Mouse (Mus musculus) forebrain, embryonic 12.5 days (tissue): ENCODE results near the gene Gfpt2. TPM values are rescaled to one million over a fixed set of nuclear protein-coding genes. Genes with fewer than 3 reads are reported as not detected.

Experiments
- ATAC-seq: fragments of 200-750 bp; cut with Nextera tagmentation; 2 replicates; pipeline ENCODE4 v1.8.0; 2017; ENCODE audit warnings: moderate TSS enrichment; ENCODE audit not compliant: low FRiP score
- H3K27ac ChIP-seq: fragments of 300-500 bp; sonication (generic); 2 replicates; pipeline ENCODE4 v1.5.1; 2016; ENCODE audit warnings: mild to moderate bottlenecking
- H3K27me3 ChIP-seq: fragments of 300-500 bp; sonication (generic); 2 replicates; pipeline ENCODE4 v1.6.1; 2016; ENCODE audit warnings: mild to moderate bottlenecking
- H3K36me3 ChIP-seq: fragments of 300-500 bp; sonication (generic); replicated peaks from 2 replicates; pipeline ENCODE4 v1.6.1; 2016; ENCODE audit warnings: mild to moderate bottlenecking
- H3K4me1 ChIP-seq: fragments of 300-500 bp; sonication (generic); 2 replicates; pipeline ENCODE4 v1.6.1; 2016
- H3K4me2 ChIP-seq: fragments of 300-500 bp; sonication (generic); 2 replicates; pipeline ENCODE4 v1.6.1; 2016; ENCODE audit warnings: mild to moderate bottlenecking, moderate library complexity
- H3K4me3 ChIP-seq: fragments of 300-500 bp; sonication (generic); replicated peaks from 2 replicates; pipeline ENCODE4 v1.5.1; 2016; ENCODE audit warnings: mild to moderate bottlenecking
- H3K9ac ChIP-seq: fragments of 300-500 bp; sonication (generic); 2 replicates; pipeline ENCODE4 v1.6.1; 2016; ENCODE audit warnings: mild to moderate bottlenecking
- H3K9me3 ChIP-seq: fragments of 300-500 bp; sonication (generic); 2 replicates; pipeline ENCODE4 v1.6.1; 2016
- WGBS: fragments of 180-500 bp; shearing (Covaris S2); methylation state at CpG from one replicate; pipeline ENCODE4 v1.1.7; 2016; 5-methylcytosine and 5-hydroxymethylcytosine counted together
- polyA plus RNA-seq: library from polyadenylated mRNA; unstranded; fragments of >200 nt; fragmentation: Nextera tagmentation; extraction: Ambion mirVana; gene quantifications from 2 replicates; pipeline ENCODE4 v1.2.1, GENCODE M21; 2016

Gene Gfpt2
- polyA plus RNA-seq, 1 experiment from 2014 or later, result 10.5 TPM

DNA sequence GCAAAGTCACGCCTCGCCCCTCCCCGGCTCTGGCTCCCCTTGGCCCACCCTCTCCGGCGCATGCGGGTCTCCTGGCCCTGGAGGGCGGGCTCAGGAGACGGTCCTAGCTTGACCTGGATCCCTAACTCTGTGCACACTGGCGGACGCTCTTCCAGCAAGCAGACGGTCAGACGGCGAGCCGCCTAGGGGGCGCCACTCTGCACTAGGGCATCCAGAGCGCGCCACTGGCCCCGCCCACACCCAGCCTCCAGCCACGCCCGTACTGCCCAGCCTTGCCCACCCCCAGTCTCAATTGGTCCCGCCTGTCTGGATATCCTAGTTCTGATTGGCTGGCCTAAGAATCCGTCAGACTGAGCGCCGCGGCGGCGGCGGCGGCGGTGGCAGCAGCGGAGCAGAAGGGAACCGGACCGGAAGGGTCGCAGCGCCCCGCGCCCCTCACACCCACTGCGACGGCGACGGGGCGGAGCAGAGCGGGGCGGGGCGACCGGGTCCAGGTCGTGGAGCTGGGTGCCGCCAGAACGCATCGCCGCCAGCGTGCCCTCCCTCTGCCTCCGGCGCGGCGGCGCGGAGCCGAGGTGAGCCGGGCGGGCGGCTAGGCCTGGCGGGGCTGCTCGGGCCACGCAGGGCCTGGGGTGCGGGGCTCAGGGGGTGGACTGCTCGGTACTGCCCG, 52.6 kb downstream of the Gfpt2 start, which contains the start of gene Mapk9:
TSS of gene Mapk9 (plus strand) at position 351 of the 670 bp plus-strand sequence.
- 0% methylated on average over 53 of the region's 68 CpGs for WGBS
- peak within 1 kb of the TSS; percentile 92 for H3K9ac ChIP-seq
- H3K9me3 ChIP-seq, result no peaks in the 10 kb centered on the region
- peak; percentile 99 for ATAC-seq
- H3K36me3 ChIP-seq, result no peaks in the 10 kb centered on the region
- H3K4me1 ChIP-seq, result peaks cover 22% of the 10 kb centered on the region
- H3K27me3 ChIP-seq, result no peaks in the 10 kb centered on the region
- H3K27ac ChIP-seq, result peak within 1 kb of the TSS; percentile 79
- peak within 1 kb of the TSS; percentile 91 for H3K4me2 ChIP-seq
- peak within 1 kb of the TSS; percentile 91 for H3K4me3 ChIP-seq

- peak overlapping the region; percentile 91 for H3K4me2 ChIP-seq
- H3K9ac ChIP-seq, result peak overlapping the region; percentile 92
- WGBS, result 10% methylated on average over 29 of the region's 29 CpGs
- peak overlapping the region; percentile 79 for H3K27ac ChIP-seq
- no peaks in the 10 kb centered on the region for H3K36me3 ChIP-seq
- no peaks in the 10 kb centered on the region for H3K9me3 ChIP-seq
- peaks cover 22% of the 10 kb centered on the region for H3K4me1 ChIP-seq
- ATAC-seq, result no peak
- peak overlapping the region; percentile 91 for H3K4me3 ChIP-seq
- H3K27me3 ChIP-seq, result no peaks in the 10 kb centered on the region
Observed at GRCm38 (mm10) chr11:49847071-49847810, 53.3 kb downstream of the Gfpt2 start.

DNA sequence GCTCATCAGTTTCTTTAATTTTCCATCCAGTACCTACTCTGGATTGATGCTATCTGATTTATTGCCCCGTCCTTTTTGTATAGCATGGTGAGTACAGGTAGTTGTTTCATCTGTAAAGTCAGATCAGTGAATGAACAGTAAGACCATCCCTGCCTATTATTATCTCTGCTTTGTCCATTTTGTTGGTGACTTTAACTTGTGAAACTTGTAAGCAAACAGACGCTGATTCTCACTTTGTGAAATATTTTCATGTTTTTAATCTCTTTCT, 53.8 kb downstream of the Gfpt2 start:
- no peak overlapping the region for H3K27ac ChIP-seq
- H3K36me3 ChIP-seq, result no peaks in the 10 kb centered on the region
- H3K9me3 ChIP-seq, result no peaks in the 10 kb centered on the region
- H3K4me2 ChIP-seq, result peak overlapping the region; percentile 91
- ATAC-seq, result no peak
- peak overlapping the region; percentile 92; the same call in 1 of the 2 replicates for H3K9ac ChIP-seq
- peak overlapping the region; percentile 91 for H3K4me3 ChIP-seq
- WGBS, result 77% methylated on average over 2 of the region's 2 CpGs
- no peaks in the 10 kb centered on the region for H3K27me3 ChIP-seq
- peaks cover 22% of the 10 kb centered on the region for H3K4me1 ChIP-seq

DNA sequence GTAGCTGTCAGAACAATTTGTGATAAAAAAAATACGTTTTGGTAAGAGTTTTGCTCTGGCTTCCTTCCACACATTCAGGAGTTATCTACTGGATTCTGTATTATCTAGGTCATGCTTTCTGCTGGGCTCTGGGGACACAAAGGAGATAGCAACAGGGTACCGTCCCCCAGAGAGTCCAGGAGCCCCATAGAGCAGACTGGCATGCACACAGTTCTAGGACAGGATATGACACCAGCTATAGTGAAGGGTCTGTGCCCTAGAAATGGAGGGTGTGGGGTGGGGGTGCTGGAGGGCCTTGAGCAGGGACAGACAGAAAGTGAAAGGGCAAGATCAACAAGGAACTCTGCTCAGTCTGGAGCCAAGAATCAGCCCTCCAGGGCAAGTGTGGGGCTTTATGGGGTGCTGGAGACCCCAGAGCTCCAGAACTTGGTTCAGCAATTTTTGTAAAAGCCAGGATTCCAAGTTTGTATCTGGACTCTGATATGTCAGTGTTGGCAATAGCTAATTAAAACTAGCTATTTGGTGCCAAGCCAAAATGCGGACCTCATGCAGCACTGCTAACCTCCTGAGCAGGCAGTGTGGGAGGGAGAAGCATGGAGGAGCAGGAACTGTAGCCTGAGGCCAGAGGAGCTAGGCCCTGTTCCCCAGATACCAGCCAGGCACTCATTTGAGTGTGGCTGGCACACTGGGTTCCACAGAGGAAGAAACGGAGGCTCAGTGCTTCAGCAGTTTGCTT, 54.3 kb downstream of the Gfpt2 start:
- Histone ChIP-seq H3K4me3 (no peak overlapping the region), H3K9ac (peak overlapping the region; percentile 30), H3K27ac (no peak overlapping the region), H3K9me3 (no peaks in the 10 kb centered on the region), H3K4me1 (peaks cover 22% of the 10 kb centered on the region), H3K4me2 (peak overlapping the region; percentile 91), H3K36me3 (no peaks in the 10 kb centered on the region), H3K27me3 (no peaks in the 10 kb centered on the region)
- WGBS, result 78% methylated on average over 4 of the region's 4 CpGs
- no peak for ATAC-seq

DNA sequence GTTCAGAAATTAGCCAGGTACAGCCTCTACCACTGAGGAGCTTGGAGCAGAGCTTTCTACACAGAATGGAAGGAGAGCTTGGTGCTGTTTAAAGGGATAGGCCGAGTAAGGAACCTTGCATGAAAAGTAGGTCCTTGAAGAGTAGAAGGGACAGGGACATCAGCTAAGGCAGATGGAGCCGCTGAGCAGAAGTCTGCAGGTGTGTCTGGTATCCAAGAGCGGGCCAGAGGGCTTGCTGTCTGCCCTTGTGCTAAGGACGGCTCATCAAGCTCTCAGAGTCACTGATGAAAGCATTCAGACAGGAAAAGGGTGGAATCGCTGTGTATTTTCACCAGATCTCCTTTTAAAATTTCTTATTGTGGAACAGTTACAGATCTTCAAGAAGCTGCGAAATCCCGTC, 56.4 kb downstream of the Gfpt2 start:
- WGBS, result 93% methylated on average over 7 of the region's 7 CpGs
- peaks cover 8% of the 10 kb centered on the region; the same call in 1 of the 2 replicates for H3K36me3 ChIP-seq
- peaks cover 22% of the 10 kb centered on the region for H3K4me1 ChIP-seq
- no peak for ATAC-seq
- no peak overlapping the region for H3K4me3 ChIP-seq
- no peaks in the 10 kb centered on the region for H3K9me3 ChIP-seq
- H3K9ac ChIP-seq, result no peak overlapping the region
- H3K27ac ChIP-seq, result no peak overlapping the region
- no peaks in the 10 kb centered on the region for H3K27me3 ChIP-seq
- H3K4me2 ChIP-seq, result no peak overlapping the region

DNA sequence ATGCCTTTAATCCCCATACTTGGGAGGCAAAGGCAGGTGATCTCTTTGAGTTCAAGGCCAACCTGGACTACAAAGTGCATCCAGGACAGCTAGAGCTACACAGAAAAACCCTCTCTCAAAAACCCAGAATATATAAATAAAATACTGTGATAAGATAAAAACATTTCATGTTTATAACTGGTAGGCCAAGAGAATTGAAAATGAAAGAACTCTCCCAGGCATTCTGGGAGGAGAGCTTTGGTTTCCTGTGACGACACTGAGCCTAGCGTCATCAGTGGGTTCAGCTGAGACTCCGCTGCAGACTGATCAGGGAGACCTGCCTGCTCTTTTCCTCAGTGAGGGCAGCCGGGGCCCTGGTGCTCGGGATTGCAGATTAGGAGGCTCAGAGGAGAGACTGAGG, 61.2 kb downstream of the Gfpt2 start:
- no peaks in the 10 kb centered on the region for H3K9me3 ChIP-seq
- H3K27ac ChIP-seq, result no peak overlapping the region
- peaks cover 9% of the 10 kb centered on the region; the same call in 1 of the 2 replicates for H3K36me3 ChIP-seq
- no peaks in the 10 kb centered on the region; the same call in 1 of the 2 replicates for H3K4me1 ChIP-seq
- ATAC-seq, result no peak
- no peak overlapping the region for H3K4me3 ChIP-seq
- H3K9ac ChIP-seq, result no peak overlapping the region
- no peaks in the 10 kb centered on the region for H3K27me3 ChIP-seq
- WGBS, result 87% methylated on average over 5 of the region's 5 CpGs
- no peak overlapping the region for H3K4me2 ChIP-seq

GRCm38 (mm10) chr11:49861139-49861538, 67.2 kb downstream of the Gfpt2 start:
- no peak for ATAC-seq
- WGBS, result 85% methylated on average over 4 of the region's 4 CpGs
- no peak overlapping the region for H3K4me3 ChIP-seq
- H3K4me1 ChIP-seq, result no peaks in the 10 kb centered on the region
- H3K36me3 ChIP-seq, result no peaks in the 10 kb centered on the region
- H3K4me2 ChIP-seq, result no peak overlapping the region
- H3K27me3 ChIP-seq, result no peaks in the 10 kb centered on the region
- no peak overlapping the region for H3K9ac ChIP-seq
- no peak overlapping the region for H3K27ac ChIP-seq
- no peaks in the 10 kb centered on the region for H3K9me3 ChIP-seq

DNA sequence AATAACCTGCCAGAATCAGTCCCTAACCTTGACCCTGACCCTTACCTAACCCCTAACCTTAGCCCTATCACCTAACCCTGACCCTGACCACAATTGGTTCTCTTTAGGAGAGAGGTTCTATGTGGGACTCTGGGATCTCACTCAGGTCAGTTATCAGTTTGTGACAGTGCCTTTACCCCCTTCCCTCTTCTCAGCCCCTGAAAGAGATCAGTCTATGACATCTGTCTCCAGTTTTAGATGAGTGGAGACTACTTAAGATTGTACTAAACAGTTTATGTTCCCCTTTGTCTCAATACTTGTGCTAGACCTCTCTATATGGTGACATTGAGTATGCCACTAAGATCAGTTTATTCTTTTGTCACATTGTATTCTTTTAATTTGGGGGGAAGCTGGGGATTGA, 69.9 kb downstream of the Gfpt2 start:
- no peak overlapping the region for H3K4me3 ChIP-seq
- H3K9ac ChIP-seq, result no peak overlapping the region
- no peaks in the 10 kb centered on the region for H3K27me3 ChIP-seq
- peaks cover 8% of the 10 kb centered on the region for H3K36me3 ChIP-seq
- no peak overlapping the region for H3K27ac ChIP-seq
- H3K4me1 ChIP-seq, result no peaks in the 10 kb centered on the region
- no peaks in the 10 kb centered on the region for H3K9me3 ChIP-seq
- ATAC-seq, result no peak
- no peak overlapping the region for H3K4me2 ChIP-seq

- Histone ChIP-seq H3K9ac (no peak overlapping the region), H3K36me3 (peaks cover 24% of the 10 kb centered on the region), H3K4me3 (no peak overlapping the region), H3K9me3 (no peaks in the 10 kb centered on the region), H3K27me3 (no peaks in the 10 kb centered on the region), H3K4me2 (no peak overlapping the region), H3K4me1 (no peaks in the 10 kb centered on the region), H3K27ac (no peak overlapping the region)
- 83% methylated on average over 5 of the region's 5 CpGs for WGBS
- no peak for ATAC-seq
Observed at GRCm38 (mm10) chr11:49867320-49867719, 73.3 kb downstream of the Gfpt2 start.

DNA sequence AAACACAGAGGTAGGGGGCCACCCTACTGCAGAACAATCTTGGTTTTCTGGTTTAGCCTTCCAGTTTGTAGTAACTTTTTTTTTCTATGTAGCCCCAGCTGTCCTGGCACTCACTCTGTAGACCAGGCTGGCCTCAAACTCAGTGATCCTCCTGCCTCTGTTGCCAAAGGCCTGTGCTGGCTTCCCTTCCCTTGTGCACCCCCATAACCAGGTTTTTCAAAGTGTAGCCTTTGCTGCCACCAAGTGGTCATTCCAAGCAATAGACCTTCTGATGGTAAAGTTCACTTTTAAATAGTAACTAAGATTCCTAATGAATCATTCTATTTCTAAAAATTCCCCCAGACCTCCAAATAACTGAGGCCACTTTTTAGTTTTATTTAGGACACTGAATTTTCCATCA, 75.8 kb downstream of the Gfpt2 start:
- H3K4me2 ChIP-seq, result no peak overlapping the region
- no peaks in the 10 kb centered on the region for H3K9me3 ChIP-seq
- H3K36me3 ChIP-seq, result peaks cover 36% of the 10 kb centered on the region
- H3K27ac ChIP-seq, result no peak overlapping the region
- ATAC-seq, result peak; percentile 55; the same call in 1 of the 2 replicates
- no peaks in the 10 kb centered on the region for H3K27me3 ChIP-seq
- no peaks in the 10 kb centered on the region for H3K4me1 ChIP-seq
- no peak overlapping the region for H3K4me3 ChIP-seq
- H3K9ac ChIP-seq, result no peak overlapping the region

DNA sequence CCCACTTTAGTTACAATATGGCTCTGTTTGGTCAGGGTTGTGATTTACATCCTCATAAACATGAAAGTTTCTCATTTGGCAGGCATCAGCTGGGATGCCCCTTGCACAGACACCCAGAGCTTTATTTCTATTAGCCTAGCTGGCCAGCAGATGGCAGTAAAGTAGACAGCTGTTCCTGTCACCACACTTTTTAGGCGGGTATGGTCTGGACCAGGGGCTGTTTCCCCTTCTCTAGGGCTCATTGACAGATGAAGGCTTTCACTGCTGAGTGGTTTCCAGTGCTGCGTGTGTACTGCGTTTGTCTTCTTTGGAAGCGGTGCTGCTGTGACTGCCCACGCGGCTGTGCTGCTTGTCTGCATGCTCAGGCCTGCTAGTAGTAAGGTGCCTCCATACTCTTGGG, 77.9 kb downstream of the Gfpt2 start:
- Histone ChIP-seq H3K4me2 (no peak overlapping the region), H3K27ac (no peak overlapping the region), H3K9me3 (no peaks in the 10 kb centered on the region), H3K4me1 (no peaks in the 10 kb centered on the region), H3K27me3 (no peaks in the 10 kb centered on the region), H3K36me3 (peaks cover 38% of the 10 kb centered on the region), H3K9ac (no peak overlapping the region), H3K4me3 (no peak overlapping the region)
- no peak; the same call in 1 of the 2 replicates for ATAC-seq
- WGBS, result 64% methylated on average over 6 of the region's 6 CpGs

- Histone ChIP-seq H3K27me3 (no peaks in the 10 kb centered on the region), H3K4me1 (peaks cover 3% of the 10 kb centered on the region; the same call in 1 of the 2 replicates), H3K4me2 (no peak overlapping the region), H3K36me3 (peaks cover 31% of the 10 kb centered on the region), H3K27ac (no peak overlapping the region), H3K4me3 (no peak overlapping the region), H3K9me3 (no peaks in the 10 kb centered on the region), H3K9ac (no peak overlapping the region)
- WGBS, result 91% methylated on average over 6 of the region's 6 CpGs
- ATAC-seq, result no peak
Observed at GRCm38 (mm10) chr11:49872779-49873178, 78.8 kb downstream of the Gfpt2 start.
